Mouse (Mus musculus) heart, embryonic 11.5 days (tissue): Measurements from ENCODE around the gene Pkd1. TPM values are rescaled to one million over a fixed set of nuclear protein-coding genes. Genes with fewer than 3 reads are reported as not detected.

ENCODE experiments used
- ATAC-seq: fragments of 200-750 bp; cut with Nextera tagmentation; replicated peaks from 2 replicates; pipeline ENCODE4 v1.8.0; 2017; ENCODE audit warnings: moderate library complexity; ENCODE audit not compliant: insufficient number of reproducible peaks, low FRiP score, low TSS enrichment
- H3K27ac ChIP-seq: fragments of 300-500 bp; sonication (generic); 2 replicates; pipeline ENCODE4 v1.5.1; 2014; ENCODE audit warnings: mild to moderate bottlenecking, low read depth, low read length
- H3K27me3 ChIP-seq: fragments of 300-500 bp; sonication (generic); 2 replicates; pipeline ENCODE4 v1.6.1; 2014; ENCODE audit warnings: mild to moderate bottlenecking, low read length, mixed read lengths; ENCODE audit not compliant: control insufficient read depth, insufficient read depth
- H3K36me3 ChIP-seq: fragments of 300-500 bp; sonication (generic); 2 replicates; pipeline ENCODE4 v1.6.1; 2014; ENCODE audit warnings: mild to moderate bottlenecking, low read length, moderate library complexity, mixed read lengths; ENCODE audit not compliant: control insufficient read depth, insufficient read depth
- H3K4me1 ChIP-seq: fragments of 300-500 bp; sonication (generic); 2 replicates; pipeline ENCODE4 v1.6.1; 2014; ENCODE audit warnings: low read length; ENCODE audit not compliant: control insufficient read depth, insufficient read depth
- H3K4me2 ChIP-seq: fragments of 300-500 bp; sonication (generic); 2 replicates; pipeline ENCODE4 v1.6.1; 2014; ENCODE audit warnings: mild to moderate bottlenecking, moderate library complexity
- H3K4me3 ChIP-seq: fragments of 300-500 bp; sonication (generic); 2 replicates; pipeline ENCODE4 v1.5.1; 2014; ENCODE audit warnings: low read depth, low read length
- H3K9ac ChIP-seq: fragments of 300-500 bp; sonication (generic); 2 replicates; pipeline ENCODE4 v1.6.1; 2014; ENCODE audit warnings: mild to moderate bottlenecking, low read depth, low read length, moderate library complexity
- H3K9me3 ChIP-seq: fragments of 300-500 bp; sonication (generic); replicated peaks from 2 replicates; pipeline ENCODE4 v1.6.1; 2016; ENCODE audit warnings: low read length; ENCODE audit not compliant: control insufficient read depth
- WGBS: fragments of 180-500 bp; shearing (Covaris S2); extraction: QIAGEN DNeasy Blood & Tissue Kit; methylation state at CpG from one replicate; pipeline ENCODE4 v1.1.7; 2014; ENCODE audit not compliant: insufficient replicate concordance; 5-methylcytosine and 5-hydroxymethylcytosine counted together
- polyA plus RNA-seq: library from polyadenylated mRNA; unstranded; fragments of >200 nt; fragmentation: Nextera tagmentation; extraction: Ambion mirVana; gene quantifications from 2 replicates; pipeline ENCODE4 v1.2.1, GENCODE M21; 2014

Gene Pkd1
- polyA plus RNA-seq, 1 experiment from 2014 or later = 9.2 TPM

GRCm38 (mm10) chr17:24638214-24638613 lies 88.6 kb downstream of the Pkd1 start:
- Histone ChIP-seq H3K36me3 (peaks cover 2% of the 10 kb centered on the region; the same call in 1 of the 2 replicates), H3K9me3 (no peaks in the 10 kb centered on the region), H3K4me1 (peaks cover 24% of the 10 kb centered on the region), H3K27me3 (peaks cover 54% of the 10 kb centered on the region), H3K9ac (no peak overlapping the region), H3K4me3 (no peak overlapping the region), H3K4me2 (no peak overlapping the region), H3K27ac (no peak overlapping the region)
- no peak for ATAC-seq
- WGBS = 89% methylated on average over 4 of the region's 4 CpGs

DNA sequence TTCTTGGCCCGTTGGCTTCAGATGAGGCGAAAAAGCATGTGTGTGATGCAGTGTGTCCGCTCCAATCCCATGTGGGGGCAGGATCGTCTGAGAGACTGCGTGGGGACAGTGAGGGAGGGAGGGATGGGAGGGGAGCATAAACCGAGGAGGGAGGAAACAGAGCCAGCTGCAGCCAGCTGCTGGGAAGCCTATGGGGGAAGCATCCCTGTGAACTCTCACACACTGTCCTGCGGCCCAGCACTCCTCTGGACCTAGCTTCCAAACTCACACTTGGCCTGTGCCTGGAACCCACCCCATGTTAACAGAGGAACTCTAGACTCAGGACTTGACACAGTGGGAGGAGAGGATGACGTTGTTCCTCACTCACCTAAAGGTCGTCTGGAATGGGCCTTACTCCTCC lies 89.2 kb downstream of the Pkd1 start:
- Histone ChIP-seq H3K9me3 (no peaks in the 10 kb centered on the region), H3K36me3 (peaks cover 2% of the 10 kb centered on the region; the same call in 1 of the 2 replicates), H3K27ac (peak overlapping the region; percentile 54), H3K4me3 (no peak overlapping the region), H3K4me2 (no peak overlapping the region), H3K27me3 (peaks cover 54% of the 10 kb centered on the region), H3K9ac (no peak overlapping the region), H3K4me1 (peaks cover 24% of the 10 kb centered on the region)
- WGBS = 69% methylated on average over 9 of the region's 9 CpGs
- no peak for ATAC-seq

- Histone ChIP-seq H3K4me3 (no peak overlapping the region), H3K4me2 (no peak overlapping the region), H3K4me1 (peaks cover 31% of the 10 kb centered on the region), H3K27me3 (peaks cover 49% of the 10 kb centered on the region), H3K36me3 (peaks cover 2% of the 10 kb centered on the region; the same call in 1 of the 2 replicates), H3K9ac (peak overlapping the region; percentile 22; the same call in 1 of the 2 replicates), H3K9me3 (no peaks in the 10 kb centered on the region), H3K27ac (peak overlapping the region; percentile 71)
- ATAC-seq = no peak; the same call in 1 of the 2 replicates
- 59% methylated on average over 5 of the region's 5 CpGs for WGBS
Measured at GRCm38 (mm10) chr17:24639571-24639988, 89.9 kb downstream of the Pkd1 start.

GRCm38 (mm10) chr17:24640119-24640518 lies 90.5 kb downstream of the Pkd1 start:
- Histone ChIP-seq H3K9ac (peak overlapping the region; percentile 22; the same call in 1 of the 2 replicates), H3K4me3 (no peak overlapping the region), H3K27me3 (peaks cover 45% of the 10 kb centered on the region), H3K36me3 (peaks cover 2% of the 10 kb centered on the region; the same call in 1 of the 2 replicates), H3K27ac (peak overlapping the region; percentile 71), H3K4me1 (peaks cover 36% of the 10 kb centered on the region), H3K9me3 (no peaks in the 10 kb centered on the region), H3K4me2 (no peak overlapping the region)
- 84% methylated on average over 7 of the region's 7 CpGs for WGBS
- no peak for ATAC-seq

DNA sequence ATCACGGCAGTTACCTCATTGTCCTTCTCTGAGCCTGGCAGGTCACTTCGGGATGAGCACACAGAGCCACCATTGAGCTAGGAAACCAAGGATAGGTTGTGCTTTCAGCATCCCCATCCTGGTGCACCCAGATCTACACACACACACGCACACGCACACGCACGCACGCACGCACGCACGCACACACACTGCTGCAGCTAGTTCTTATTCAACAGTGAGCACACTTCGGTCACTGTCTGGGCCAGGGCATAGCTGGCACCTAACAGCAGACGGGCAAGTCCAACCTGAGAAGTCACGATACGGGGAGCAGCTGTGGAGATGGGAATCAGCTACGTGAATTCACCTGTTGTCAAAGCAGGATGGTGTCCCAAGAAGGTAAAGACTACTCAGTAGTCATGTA lies 90.9 kb downstream of the Pkd1 start:
- Histone ChIP-seq H3K36me3 (peaks cover 2% of the 10 kb centered on the region; the same call in 1 of the 2 replicates), H3K9ac (no peak overlapping the region), H3K4me1 (peaks cover 41% of the 10 kb centered on the region), H3K27me3 (peaks cover 45% of the 10 kb centered on the region), H3K9me3 (no peaks in the 10 kb centered on the region), H3K4me2 (no peak overlapping the region), H3K27ac (no peak overlapping the region), H3K4me3 (no peak overlapping the region)
- 91% methylated on average over 15 of the region's 15 CpGs for WGBS
- ATAC-seq = no peak

DNA sequence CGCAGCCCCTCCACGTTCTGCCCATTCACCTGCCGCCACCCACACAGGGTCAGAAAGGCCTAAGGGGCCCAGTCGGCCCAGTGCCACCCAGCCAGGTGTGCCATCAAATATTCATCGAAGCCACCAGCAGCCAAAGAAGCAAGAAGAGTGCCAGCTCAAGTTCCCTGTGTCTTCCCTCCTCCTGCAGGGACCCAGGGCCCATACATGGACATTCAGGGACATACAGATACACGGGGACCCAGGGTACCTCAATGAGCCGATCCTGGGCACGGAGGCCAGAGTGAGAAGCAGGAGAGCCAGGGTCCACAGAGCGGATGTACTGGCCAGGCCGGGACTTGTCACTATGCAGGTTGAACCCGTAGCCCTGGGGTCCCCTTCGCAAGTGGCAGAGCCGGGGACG lies 92.3 kb downstream of the Pkd1 start:
- Histone ChIP-seq H3K4me2 (no peak overlapping the region), H3K9me3 (no peaks in the 10 kb centered on the region), H3K4me3 (no peak overlapping the region), H3K36me3 (peaks cover 2% of the 10 kb centered on the region; the same call in 1 of the 2 replicates), H3K27ac (no peak overlapping the region), H3K27me3 (peaks cover 45% of the 10 kb centered on the region), H3K4me1 (peaks cover 39% of the 10 kb centered on the region), H3K9ac (no peak overlapping the region)
- 85% methylated on average over 14 of the region's 14 CpGs for WGBS
- ATAC-seq = no peak

GRCm38 (mm10) chr17:24642791-24643343 lies 93.2 kb downstream of the Pkd1 start:
- Histone ChIP-seq H3K27ac (no peak overlapping the region), H3K27me3 (peaks cover 48% of the 10 kb centered on the region), H3K4me2 (no peak overlapping the region), H3K4me1 (peaks cover 40% of the 10 kb centered on the region), H3K9me3 (no peaks in the 10 kb centered on the region), H3K4me3 (no peak overlapping the region), H3K36me3 (peaks cover 2% of the 10 kb centered on the region; the same call in 1 of the 2 replicates), H3K9ac (no peak overlapping the region)
- no peak for ATAC-seq
- 65% methylated on average over 6 of the region's 6 CpGs for WGBS

GRCm38 (mm10) chr17:24644030-24644715 lies 94.5 kb downstream of the Pkd1 start:
- Histone ChIP-seq H3K4me3 (no peak overlapping the region), H3K4me2 (peak overlapping the region; percentile 20), H3K4me1 (peaks cover 43% of the 10 kb centered on the region), H3K36me3 (peaks cover 2% of the 10 kb centered on the region; the same call in 1 of the 2 replicates), H3K9ac (peak overlapping the region; percentile 61), H3K27me3 (peaks cover 48% of the 10 kb centered on the region), H3K27ac (peak overlapping the region; percentile 88), H3K9me3 (no peaks in the 10 kb centered on the region)
- ATAC-seq = peak; percentile 43
- 32% methylated on average over 7 of the region's 7 CpGs for WGBS
